Mouse (Mus musculus): Measurements from ENCODE around the gene Tmem25.
"Not testable (repeated sequence)": the region's sequence is repeated elsewhere in the genome, so short reads cannot be mapped to it uniquely, and the experiment has no call there.

Gene Tmem25

GRCm38 (mm10) chr9:44772392-44772749, 26.7 kb downstream of the Tmem25 start:
- no peak for DNase-seq

GRCm38 (mm10) chr9:44771376-44771775, 27.7 kb downstream of the Tmem25 start:
- no peak for DNase-seq

- not testable (repeated sequence) for DNase-seq
These were observed 31.1 kb downstream of the Tmem25 start for GRCm38 (mm10) chr9:44768029-44768394.

- peak; percentile 88 to 90 for DNase-seq
These were observed 31.7 kb downstream of the Tmem25 start, which contains the start of the genes Arcn1 and Ift46 for GRCm38 (mm10) chr9:44767101-44768028. TSS of gene Arcn1 (minus strand) at chr9:44767845. TSS of gene Ift46 (plus strand) at chr9:44767908.

DNA sequence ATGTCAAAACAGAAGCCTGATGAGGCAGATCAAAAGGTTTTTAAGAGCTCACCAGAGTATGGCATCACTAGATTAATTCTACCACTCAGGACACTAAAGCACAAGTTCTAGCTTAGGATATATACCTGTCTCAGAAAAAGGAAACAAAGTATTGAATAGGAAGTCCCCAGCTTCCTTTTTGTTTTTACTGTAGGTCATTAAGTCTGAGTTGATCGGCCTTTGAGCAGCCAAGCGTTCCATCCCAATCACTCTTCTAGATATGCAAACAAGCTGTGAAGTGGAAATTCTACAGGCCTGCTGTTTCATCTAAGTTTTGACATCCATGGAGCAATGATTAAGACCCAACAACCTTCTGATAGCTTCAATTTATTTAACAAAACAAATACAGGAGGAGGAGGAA, 38.2 kb downstream of the Tmem25 start:
- DNase-seq = no peak

DNA sequence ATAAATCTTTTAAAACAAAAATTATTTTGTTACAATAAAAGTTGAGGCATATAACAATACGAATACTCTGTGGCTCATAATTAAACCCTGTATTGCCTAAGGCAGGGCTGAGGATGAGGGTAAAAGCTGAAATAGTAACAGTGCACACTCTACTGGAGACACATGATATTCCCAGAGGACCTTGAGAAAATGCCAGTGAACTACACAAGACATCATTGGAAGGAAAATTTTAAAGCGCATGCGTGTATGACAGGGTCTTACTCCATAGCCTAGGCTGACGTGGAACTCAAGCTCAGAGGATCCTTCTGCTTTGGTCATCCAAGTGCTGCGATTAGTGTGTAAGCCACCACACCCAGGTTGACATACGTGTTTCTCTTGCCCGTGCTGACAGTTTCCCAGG, 50.6 kb downstream of the Tmem25 start:
- no peak for DNase-seq

- DNase-seq = no peak
These were observed 51.8 kb downstream of the Tmem25 start for GRCm38 (mm10) chr9:44747341-44747740.

DNA sequence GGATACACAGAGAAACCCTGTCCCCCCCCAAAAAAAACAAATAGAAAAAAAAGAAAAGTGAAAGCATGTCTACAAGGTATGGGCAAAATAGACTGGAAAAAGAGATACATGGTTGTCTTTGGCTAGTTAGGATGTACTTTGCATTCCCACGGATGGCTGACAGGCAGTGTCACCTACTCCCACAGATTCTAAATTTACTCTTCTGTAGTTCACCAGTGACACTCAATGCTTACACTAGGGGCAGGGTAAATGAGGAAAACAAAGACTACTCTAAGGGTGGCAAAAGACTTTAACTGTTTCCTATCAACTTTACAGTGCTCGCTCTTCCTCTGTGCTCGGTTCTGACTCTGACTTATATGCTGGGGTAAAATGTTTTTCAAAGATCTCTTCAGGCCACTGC, 52.4 kb downstream of the Tmem25 start:
- no peak for DNase-seq

GRCm38 (mm10) chr9:44745371-44745770, 53.7 kb downstream of the Tmem25 start:
- no peak for DNase-seq
